Mouse (Mus musculus) liver, adult (tissue): Measurements from ENCODE around the gene Ankdd1a.
A peak's percentile ranks its signal among the peaks of the same experiment; 100 is the strongest.

Source experiments
- GATA4 ChIP-seq: IDR thresholded peaks from 2 replicates; pipeline ENCODE4 v1.6.1; 2014; ENCODE audit warnings: mild to moderate bottlenecking, low read length; ENCODE audit not compliant: insufficient replicate concordance

Ankdd1a gene

DNA sequence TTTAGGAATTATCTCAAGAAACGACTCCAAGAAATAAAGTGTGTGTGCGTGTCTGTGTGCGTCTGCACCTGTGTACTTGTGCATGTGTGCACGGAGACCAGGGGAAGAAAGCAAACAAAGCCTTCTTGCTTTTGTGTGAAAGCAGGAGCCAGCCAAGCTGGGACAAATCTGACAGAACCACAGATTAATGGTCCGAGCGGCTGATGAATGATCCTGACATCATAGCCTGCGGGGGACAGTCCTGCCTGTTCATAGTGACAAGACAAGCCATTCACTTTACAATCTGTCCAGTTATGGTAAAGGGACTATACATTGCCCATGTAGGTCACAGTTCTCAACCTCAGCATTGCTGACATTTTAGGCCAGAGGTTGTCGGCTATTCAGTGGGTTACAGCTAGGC is 28.3 kb upstream of the Ankdd1a start:
- no peak for TF ChIP-seq GATA4

DNA sequence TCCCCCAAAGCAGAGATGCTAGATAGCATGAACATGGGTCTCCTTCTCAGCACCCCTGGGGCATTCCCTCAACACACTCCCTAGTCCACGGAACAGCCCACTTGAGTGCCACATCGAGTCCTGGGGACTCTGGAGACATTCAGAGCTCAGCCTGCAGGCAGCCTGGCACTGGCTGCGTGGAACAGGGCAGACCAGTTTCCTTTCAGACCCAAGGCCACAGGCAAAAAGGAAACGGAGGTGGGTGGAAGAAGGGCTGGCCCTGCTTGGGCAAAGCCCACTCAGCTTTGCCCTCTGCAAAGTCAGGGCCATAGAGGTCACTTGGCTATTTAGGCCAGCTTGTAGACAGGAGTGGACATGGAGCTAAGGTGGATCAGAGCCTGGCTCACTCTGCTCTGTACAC is 27.9 kb upstream of the Ankdd1a start:
- no peak for TF ChIP-seq GATA4

DNA sequence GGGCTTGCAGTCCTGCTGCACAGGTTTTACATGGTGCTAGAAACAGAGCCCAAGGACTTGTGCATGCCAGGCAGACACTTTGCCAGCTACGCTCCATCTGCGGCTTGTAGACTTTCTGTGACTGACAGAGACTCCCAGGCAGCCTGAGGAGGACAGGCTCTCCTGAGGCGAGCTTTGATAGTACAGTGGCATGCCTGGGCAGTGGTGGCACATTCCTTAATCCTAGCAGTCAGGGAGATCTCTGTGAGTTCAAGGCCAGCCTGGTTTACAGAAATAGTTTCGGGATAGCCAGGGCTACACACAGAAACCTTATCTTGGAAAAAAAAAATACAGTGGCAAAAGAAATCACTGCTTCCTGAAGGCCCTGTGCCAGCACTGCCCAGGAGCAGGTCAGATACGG is 27.1 kb upstream of the Ankdd1a start:
- TF ChIP-seq GATA4: no peak

DNA sequence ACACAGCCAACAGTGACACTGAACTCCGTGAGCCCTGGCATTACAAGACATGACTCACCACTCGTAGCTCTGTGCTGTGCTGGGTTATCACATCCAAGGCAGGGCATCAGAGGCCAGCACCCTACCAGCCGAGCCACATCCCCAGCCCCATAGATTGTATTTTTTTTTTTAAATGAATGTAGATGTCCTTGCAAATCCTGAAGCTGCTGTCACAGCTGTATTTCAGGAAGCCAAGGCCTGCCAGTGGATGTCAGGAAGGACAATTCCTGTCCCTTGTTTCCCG is 26.4 kb upstream of the Ankdd1a start:
- peak; percentile 55; the same call in 1 of the 2 replicates for TF ChIP-seq GATA4

GRCm38 (mm10) chr9:65545635-65546412 is 25.8 kb upstream of the Ankdd1a start:
- TF ChIP-seq GATA4: no peak

DNA sequence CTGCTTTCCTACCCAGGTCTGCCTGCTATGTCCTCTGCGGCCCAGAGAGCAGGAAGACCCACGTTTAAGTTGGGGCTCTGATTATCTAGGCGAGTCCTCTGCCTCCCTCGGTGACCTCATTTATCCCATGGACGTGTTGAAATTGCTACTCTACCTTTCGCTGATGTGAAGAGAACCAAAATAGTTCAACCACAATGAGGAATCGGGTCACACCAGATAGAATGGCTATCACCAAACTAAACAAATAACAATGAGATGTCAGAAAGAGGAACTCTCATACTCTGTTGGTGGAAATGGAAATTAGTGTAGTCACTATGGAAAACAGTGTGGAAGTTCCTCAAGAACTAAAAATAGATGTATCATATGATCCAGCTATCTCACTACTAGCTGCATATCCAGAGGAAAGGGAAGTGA is 22.1 kb upstream of the Ankdd1a start:
- TF ChIP-seq GATA4: peak; percentile 77; the same call in 1 of the 2 replicates

GRCm38 (mm10) chr9:65541126-65542068 is 21.4 kb upstream of the Ankdd1a start:
- TF ChIP-seq GATA4: no peak

- TF ChIP-seq GATA4: no peak
Observed at GRCm38 (mm10) chr9:65539697-65540096, 19.7 kb upstream of the Ankdd1a start.

- no peak for TF ChIP-seq GATA4
Observed at GRCm38 (mm10) chr9:65537901-65538630, 18.1 kb upstream of the Ankdd1a start.

GRCm38 (mm10) chr9:65536491-65536890 is 16.5 kb upstream of the Ankdd1a start:
- TF ChIP-seq GATA4: no peak

DNA sequence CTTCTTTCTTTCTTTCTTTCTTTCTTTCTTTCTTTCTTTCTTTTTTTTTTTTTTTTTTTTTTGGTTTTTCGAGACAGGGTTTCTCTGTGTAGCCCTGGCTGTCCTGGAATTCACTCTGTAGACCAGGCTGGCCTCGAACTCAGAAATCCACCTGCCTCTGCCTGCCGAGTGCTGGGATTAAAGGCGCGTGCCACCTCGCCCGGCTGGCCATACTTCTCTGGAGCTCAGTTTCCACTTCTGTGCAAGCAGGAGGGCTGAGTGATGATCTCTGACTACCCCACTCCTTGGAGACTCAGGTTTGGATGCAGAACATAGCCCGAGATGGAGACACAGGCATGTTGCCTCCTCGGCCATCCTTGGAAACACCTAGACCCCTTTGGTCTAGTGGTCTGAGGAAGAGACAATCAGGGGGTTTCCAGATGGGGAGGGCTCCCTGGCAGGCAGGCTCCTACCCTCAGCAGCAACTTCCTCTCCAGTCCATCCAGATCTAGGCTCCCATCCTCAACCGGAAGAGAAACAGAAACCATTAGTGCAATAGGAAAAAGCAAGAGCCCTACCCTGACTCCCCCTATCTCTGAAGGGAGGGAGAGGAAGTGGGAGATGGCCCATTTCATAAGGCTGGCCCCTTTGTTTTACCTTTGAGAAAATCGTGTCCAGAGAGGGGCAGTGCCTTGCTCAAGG is 15.9 kb upstream of the Ankdd1a start:
- peak; percentile 38; the same call in 1 of the 2 replicates for TF ChIP-seq GATA4

GRCm38 (mm10) chr9:65535191-65535722 is 15.3 kb upstream of the Ankdd1a start:
- TF ChIP-seq GATA4: no peak

DNA sequence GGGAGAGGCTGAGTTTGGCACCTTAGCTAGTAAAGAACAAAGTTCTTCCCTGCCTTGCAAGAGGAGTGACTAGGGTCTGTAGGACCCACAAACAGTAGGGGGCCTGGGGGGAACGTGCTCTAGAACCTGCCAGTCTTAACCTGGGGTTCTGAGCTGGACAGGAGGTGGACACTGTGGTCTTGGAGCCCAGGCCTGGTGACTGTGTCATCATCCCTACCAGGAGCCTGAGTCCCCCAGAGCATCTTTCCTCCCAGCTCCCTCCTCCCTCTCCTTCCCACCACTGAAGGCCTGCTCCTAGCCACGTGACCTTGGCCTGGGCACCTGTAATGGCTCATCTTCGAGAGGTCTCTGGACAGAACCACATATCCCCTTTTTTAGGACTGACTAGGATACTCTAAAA is 14.1 kb upstream of the Ankdd1a start:
- no peak for TF ChIP-seq GATA4

- no peak for TF ChIP-seq GATA4
Observed at GRCm38 (mm10) chr9:65532986-65533385, 13.0 kb upstream of the Ankdd1a start.

DNA sequence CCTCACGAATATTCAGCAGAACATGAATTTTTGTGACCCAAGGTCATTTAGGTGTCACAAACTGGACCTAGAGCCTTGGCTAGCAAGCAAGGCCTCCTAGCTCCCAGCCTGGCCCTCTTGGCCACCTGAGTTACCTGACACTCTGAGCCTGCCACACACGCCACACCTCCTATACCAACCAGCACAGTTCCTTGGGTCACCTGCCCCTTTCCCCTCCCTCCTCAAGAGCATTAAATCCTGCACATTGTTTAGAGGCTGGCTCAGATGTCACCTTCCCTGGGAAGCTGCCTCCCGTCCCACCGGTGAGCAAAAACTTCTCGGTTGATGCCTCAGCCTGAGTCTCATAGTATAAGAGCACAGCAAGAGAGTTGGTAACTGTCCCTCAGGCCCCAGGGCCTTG is 11.3 kb upstream of the Ankdd1a start:
- TF ChIP-seq GATA4: no peak
